Mouse (Mus musculus) c-Kit-positive CD71-positive TER-119-positive erythroid progenitor cells, embryonic 14.5 days (primary cell): ENCODE data around the gene Cbr3.
A peak's percentile ranks its signal among the peaks of the same experiment; 100 is the strongest.
"Not testable (repeated sequence)": the region's sequence is repeated elsewhere in the genome, so short reads cannot be mapped to it uniquely, and the experiment has no call there.

ENCODE experiments used
- DNase-seq: peaks from one replicate; pipeline ENCODE4 v3.0.0-alpha.2; 2013; ENCODE audit warnings: low spot score

The Cbr3 gene

DNA sequence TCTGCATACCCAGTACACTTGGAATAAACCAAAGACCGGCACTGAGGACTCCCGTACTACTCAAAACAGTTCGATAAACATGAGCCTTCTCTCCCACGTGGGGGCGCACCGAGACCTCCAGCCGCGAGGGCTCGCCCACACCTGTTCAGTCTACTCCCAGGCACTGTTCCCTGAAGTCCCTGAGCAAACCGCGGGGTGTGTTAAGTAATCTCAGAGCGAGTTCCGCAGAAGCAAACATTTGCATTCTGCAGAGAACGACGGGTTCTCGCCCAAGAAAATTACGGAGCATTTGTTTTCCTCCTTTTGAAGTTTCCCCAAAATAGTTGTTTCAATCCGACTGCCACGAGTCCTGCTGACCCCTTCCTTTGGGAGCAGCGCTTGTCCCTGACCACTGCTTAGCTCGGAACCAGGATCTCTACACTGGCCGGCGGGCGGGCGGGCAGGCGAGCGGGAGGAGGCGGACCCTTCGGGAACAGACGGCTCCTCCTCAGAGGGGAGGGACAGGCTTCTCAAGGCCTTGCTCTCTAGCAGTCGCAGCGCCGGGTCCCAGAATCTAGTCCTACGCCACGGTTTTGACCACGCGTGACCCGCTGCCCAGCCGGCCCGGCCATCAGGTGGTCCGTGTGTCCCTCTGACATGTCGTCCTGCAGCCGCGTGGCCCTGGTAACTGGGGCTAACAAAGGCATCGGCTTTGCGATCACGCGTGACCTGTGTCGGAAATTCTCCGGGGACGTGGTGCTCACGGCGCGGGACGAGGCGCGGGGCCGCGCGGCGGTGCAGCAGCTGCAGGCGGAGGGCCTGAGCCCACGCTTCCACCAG is at the start of gene Cbr3:
Gene Cbr3 (plus strand): TSS at position 527 of the 819 bp plus-strand sequence.
- peak; percentile 11 for DNase-seq

DNA sequence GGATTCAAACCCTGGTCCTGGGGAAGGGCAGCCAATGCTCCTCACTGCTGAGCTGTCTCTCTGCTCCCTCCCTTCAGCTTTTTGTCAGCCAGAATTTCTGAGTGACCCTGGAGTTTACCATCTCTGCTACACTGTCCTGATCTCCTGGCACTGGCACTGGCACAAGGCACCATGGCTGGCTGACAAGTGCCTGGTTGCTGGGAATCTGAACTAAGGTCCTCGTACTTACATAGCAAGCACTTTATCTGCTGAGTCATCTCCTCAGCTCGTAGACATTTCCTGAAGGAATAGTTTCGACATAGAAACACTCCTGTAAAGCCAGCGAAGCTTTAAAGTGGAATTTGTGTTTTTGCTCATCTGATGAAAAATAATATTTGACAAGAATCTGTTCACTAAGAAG is 39.0 kb upstream of the Cbr3 start:
- DNase-seq, result no peak

DNA sequence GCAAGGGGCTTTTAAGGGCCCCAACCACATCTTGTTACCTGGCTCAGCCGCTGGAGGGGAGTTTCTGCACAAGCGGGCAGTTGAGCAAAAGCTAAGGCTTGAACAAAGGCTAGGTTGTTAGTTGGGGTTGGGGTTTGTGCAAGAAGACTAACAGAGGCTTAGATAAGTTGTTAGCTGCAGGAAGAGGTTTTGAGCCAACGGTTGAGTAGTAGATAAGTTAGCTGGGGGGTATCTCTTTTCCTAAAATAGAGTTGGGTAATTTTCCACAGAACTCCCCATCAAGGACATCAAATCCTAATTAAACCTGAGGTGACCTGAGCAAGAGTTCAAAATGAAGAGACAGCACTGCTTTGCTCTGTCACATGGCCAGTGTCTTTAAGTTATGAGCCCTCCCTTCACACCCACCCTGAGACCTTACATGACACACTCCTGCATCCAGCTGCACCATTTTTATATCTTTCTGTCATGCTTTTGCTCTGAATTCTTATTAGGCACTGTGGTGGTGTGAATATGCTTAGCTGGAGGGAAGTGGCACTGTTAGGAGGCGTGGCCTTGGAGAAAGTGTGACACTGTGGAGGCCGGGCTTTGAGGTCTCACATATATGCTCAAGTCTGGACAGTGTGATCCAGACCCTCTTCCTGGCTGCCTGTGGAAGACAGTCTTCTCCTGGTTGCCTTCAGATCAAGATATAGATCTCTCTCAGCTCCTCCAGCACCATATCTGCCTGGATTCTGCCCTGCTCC is 34.4 kb upstream of the Cbr3 start:
- DNase-seq, result no peak

DNA sequence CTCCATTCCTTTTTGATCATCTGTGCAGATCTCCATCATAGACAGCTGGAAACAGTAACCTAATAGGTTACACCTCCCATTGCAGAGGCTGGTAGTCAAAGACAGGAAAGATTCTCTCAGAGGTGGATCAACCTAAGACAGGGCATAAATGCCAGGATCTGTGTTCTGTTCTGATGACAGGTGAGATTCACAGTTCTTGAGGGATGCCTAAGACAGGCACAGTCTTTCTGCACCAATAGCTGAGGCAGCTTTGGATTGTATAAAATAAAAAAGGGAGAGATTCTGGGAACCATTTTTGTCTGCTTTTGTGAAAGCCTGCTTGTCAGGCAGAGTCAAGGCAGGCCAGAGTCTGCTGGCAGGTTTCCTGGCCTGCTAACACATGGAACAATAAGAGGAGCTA is 15.0 kb upstream of the Cbr3 start:
- DNase-seq, result no peak

DNA sequence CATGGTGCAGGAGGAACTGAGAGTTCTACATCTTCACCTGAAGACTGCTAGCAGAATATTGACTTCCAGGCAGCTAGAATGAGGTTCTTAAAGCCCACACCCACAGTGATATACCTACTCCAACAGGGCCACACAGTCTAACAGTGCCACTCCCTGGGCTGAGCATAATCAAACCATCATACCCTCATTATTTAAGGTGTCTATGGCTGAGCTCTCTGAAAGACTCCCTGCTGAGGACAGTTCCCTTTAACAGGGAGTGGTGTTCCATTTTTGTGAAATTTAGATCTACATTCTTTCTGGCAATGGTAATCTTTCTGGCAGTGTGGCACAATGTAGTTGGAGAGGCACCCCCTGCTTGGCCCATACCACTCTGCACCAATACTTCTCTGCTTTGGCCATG is 13.5 kb upstream of the Cbr3 start:
- no peak for DNase-seq

DNA sequence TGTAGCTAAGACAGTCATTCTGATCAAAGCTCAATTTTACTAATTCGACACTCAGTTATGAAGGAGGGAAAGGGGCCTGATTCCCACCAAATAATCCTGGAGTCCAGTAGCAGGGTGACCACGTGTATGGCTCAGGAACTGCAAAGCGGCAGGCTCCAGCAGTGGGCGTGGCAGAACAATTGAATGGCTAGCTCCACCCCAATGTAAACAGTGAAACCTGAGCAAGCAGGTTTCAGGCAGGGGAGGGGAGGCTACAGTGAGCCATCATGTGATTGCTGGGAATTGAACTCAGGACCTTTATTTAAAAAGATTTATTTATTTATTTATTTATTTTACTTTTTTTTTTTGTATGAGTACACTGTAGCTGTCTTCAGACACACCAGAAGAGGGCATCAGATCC is 12.5 kb upstream of the Cbr3 start:
- DNase-seq, result not testable (repeated sequence)

DNA sequence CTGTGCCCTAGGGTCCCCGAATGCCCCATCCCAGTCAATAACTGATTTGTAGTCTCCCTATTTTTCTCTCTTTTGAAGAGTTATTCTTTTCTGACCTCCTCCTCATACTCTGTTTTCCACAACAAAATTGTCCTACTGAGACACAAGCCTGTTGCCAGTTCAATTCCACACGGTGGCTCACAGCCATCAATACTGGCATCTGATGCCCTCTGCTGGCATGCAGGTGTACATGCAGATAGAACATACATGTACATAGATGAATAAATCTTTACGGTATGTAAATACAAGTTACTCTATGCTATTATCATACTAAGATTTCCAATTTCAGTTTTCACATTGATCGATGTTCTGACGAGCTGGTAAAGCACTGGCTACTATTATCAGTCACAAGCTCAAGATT is 12.0 kb upstream of the Cbr3 start:
- DNase-seq, result no peak

DNA sequence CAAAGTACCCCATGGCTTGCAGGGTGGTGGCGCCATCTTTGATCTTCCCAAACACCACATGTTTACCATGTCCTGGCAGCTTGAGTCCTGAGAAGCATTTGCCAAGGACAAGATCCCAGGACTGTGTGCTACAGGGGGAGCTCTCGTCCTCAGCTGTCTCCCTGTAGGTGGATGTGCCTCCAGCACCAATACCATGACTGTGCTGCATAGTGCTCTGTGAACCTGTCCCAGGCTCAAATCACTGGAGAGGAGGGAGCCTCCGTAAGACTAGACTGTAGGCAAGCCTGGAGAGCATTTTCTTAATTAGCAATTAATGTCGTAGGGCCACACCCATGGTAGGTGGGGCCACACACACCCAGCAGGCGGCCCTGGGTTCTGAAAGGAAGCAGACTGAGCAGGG is 6.6 kb upstream of the Cbr3 start:
- no peak for DNase-seq

DNA sequence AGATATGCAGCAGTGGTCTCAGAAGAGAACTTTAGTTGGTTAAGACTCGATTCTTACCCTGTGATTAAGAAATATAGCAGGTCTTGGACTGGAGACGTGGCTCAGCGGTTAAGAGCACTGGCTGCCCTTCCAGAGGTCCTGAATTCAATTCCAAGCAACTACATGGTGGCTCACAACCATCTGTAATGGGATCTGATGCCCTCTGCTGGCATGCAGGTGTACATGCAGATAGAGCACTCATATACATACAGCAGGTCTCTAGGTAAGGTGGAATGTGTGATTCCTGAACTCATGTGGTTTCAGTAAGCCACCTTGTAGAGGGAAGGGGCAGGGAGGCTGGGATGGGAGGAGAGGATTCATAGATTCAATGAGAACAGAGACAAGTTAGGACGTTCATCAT is 4.8 kb upstream of the Cbr3 start:
- no peak for DNase-seq

DNA sequence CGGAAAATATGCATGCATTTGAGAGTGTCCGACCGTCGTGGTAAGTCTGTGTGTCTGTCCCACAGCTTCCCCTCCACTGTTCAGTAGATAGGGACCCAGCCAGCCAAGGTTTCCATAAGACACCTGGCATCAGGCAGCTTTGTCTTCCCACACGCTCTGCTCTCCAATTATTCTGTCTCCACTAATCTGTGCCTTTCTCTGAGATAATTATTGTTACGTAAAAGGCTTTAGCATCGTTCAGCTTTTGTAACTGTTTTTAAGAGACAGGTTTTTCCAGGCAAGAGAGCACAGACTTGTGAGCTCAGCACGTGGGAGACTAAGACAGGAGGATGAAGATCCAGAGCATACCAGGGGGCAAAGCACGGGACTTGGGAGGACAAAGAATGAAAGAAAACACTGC is 3.9 kb upstream of the Cbr3 start:
- no peak for DNase-seq

DNA sequence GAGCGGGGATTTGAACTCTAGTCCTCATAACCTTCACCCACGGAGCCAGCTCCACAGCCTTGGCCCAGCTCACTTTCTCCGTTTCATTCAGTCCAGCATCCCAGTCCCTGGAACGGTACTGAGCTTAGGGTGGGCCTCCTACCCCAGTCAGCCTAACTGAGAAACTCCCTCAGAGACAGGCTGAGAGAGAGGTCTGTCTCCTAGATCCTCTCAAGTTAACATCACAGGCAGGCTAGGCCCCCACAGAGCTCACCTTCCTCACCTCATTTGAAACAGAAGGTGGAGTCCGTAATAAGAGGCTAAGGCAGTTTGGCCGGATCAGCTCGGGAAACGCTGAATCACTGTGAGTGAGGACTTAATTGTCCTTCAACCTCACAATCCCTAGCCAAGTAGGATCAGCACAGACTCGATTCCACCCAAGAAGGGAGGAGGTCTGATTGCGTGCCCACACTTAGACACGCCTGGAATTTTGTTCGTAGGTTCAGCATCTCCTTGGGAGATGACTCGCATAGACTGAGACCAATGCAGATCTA is 793 bp upstream of the Cbr3 start:
- DNase-seq, result no peak

DNA sequence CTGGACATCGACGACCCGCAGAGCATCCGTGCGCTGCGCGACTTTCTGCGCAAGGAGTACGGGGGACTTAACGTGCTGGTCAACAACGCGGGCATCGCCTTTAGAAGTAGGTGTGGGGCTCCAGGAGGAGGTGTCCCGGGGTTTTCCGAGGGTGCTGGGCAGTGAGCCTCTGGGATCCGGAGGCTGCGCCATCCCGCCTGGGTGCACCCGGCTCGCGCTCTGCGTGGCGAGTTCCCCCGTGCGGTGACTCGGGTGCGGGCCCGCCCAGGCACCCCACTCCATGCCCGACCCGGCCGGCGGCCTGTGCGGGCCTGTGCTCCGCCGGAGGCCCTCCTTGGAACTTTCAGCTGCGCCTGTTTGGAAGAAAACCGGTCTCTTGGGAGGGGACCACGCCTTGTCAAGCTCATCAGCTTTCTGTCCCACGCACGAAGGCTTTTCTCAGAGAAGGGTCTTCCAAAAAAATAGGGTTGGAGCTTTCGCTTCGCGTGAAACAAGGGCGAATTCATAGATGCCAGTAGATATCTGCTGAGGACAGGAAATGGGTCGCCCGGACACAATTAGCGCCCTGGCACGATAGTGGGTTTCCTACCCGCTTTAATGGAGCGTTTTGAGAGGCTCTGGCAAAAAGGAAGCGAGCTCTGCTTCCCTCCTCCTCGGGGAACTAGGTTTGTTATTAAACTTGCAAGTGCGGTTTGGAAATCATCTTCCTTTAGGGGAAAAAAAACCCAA is 657 bp downstream of the Cbr3 start:
- no peak for DNase-seq

DNA sequence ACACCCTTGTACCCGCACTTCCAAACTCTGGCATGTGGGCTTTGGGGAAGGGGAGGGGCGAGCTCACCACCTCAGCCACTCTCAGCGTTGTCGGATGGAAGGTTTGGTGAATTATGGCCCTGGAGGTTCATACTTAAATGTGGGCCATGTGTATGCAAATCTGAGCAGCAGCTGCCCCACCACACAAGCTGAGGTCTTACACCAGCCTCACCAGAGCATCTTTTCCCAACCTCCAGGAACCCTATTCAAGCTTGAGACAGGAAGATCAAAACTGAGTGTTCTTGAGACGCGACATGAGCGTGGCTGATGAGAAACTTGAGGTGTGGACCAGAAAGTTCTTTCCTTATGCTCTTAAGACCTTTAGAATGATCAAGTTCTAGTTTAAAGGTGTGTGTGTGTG is 1.4 kb downstream of the Cbr3 start:
- DNase-seq, result no peak

DNA sequence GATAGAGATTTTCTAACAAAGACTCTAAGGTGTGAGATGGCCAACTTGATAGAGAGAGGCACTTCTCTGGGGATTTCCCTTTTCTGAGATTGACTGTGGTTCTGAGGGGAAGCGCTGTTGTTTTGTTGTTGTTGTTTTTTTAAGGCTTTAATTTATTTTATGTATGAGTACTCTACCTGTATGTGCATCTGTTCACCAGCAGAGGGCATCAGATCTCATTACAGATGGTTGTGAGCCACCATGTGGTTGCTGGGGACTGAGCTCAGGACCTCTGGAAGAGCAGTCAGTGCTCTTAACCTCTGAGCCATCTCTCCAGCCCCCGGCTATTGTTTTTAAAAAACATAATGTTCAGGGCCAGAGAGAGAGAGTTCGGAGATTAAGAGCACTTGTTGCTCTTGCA is 2.8 kb downstream of the Cbr3 start:
- DNase-seq, result not testable (repeated sequence)

DNA sequence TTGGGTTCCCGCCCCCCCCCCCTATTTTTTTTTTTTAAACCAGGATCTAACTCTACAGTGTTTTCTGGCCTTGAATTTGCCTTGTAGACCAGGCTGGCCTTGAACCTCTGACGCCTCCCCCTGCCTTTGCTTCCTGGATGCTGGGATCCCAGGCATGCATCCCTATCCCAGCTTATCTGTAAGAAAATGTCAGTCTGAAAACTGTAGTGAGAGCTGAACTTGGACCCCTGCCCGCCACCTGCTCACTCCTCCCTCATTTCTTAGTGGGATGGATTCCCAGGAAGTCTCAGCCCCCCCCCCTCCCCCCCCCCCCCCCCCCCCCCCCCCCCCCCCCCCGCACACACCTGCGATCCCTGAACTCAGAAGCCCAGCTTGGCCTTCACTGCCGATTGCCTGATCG is 3.4 kb downstream of the Cbr3 start:
- DNase-seq, result no peak

DNA sequence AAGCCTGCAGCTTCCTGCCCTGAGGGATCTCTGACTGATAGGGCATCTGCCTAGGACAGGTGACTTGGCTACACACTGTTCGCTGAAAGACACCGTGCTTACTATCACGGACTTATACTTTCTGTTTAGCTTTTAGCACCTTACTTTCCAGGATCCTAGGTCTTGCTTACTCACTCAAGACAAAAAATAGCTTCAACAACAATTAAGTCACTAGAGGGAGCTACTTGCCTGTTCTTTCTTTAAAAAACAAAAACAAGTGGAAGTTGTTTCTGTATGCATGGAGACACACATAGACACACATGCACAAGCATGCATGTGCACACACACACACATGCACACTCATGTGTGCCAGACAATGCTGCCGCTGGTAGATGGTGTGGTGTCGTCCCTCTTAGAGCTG is 3.9 kb downstream of the Cbr3 start:
- DNase-seq, result peak; percentile 27

DNA sequence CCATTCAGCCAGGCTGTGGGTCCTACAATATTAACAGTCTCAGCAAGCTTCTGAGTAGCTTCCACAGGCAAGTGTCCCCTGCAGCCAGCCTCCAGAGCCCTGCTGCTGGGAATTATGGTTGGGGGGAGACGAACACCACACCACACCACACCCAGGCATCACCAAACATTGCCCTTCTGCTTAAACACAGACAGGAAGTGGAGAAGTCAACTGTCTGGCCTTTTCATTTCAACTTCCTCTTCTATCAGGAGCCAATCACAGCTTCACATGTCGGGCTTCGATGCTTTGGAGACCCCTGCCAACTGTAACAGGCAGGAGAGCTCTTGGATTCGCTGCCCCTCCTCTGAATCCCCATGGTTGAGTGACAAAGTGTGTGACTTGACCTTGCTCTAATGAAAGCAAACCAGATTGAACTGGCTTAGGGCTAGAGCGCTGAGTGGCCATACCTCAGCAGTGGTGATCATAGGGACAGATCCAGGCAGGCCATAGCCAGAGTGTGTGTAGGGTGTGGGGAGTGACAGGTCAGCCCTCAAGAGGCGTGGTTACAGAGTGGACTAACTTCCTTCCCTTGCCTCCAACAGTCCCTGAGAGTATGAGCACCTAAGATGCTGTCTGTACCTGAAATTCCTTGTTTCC is 8.3 kb downstream of the Cbr3 start:
- DNase-seq, result no peak

DNA sequence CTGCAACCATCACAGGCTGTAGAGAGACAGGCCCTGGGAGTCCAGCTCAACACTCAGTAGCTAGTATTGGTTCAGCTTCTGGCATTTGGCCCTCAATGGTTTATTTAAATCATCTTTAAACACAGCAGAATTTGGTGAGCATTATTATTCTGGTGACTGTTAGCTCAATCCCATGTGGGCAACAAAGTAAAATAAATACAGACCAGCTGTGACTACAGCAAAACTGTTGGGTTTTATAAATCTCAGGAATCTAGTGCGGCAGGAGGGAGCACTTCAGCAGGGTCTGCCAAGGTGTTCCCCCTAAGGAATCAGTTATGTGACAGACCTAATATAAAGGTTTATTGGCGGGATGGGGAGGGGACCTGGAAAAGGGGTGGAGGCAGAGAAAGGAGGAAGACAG is 9.7 kb downstream of the Cbr3 start:
- DNase-seq, result no peak

DNA sequence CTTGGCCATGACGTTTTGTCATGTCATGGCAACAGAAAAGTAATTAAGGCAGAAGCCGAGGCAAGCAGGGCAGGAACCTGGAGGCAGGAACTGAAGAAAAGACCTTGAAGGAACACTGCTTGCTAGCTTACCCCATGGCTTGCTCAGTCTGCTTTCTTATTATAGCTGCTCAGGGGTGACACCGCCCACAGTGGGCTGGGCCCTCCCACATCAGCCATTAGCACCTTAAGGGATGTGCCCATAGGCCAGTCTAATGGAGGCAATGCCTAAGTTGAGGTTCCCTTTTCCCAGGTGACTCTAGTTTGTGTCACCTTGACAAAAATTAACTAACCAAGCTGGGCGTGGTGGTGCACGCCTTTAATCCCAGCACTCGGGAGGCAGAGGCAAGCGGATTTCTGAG is 24.1 kb downstream of the Cbr3 start:
- no peak for DNase-seq

DNA sequence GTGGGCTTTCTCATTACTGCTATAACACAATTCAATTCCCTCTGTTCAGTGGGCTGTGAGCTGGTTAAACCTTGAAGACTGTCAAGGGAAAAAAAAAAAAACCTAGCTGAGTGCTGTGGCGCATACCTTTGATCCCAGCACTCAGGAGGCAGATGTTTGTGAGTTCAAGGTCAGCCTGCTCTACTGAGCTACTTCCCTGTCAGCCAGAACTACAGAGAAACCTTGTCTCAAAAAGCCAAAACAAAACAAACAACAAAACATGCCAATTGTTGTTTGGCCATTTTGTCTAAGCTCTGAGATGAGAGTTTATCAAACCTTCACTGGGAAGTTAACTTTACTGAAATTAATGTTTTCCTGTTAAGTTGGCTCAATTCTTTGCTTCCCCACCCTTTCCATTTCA is 26.2 kb downstream of the Cbr3 start:
- DNase-seq, result no peak

DNA sequence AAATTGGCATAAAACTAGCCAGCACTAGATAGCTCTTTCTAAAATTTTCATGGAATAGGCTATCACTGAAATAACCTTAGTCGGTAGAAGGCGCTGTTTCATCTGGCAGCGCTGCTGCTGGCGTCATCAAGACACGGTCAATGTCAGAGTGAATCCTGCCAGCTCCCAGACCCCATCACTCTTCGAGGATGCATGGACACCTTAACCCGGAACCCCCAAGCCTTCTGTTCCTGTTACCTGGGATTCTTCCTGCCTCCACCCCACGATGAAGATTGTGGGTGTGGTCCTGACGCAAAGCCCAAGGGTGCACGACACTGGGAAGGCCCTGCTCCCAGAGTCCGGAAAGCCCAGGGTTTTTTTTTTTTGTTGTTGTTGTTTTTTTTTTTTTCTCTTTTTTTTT is 27.9 kb downstream of the Cbr3 start:
- DNase-seq, result peak; percentile 81
